Mouse (Mus musculus) E14TG2a.4 (cell line): ENCODE measurements around the gene Acsf3.

Experiments used
- CTCF ChIP-seq: conservative IDR thresholded peaks from 2 replicates; pipeline ENCODE4 v1.5.1; 2014; ENCODE audit warnings: low read length
- NANOG ChIP-seq: IDR thresholded peaks from 2 replicates; pipeline ENCODE4 v1.6.1; 2014; ENCODE audit warnings: borderline replicate concordance, low read length, mixed read lengths
- POU5F1 ChIP-seq: IDR thresholded peaks from 2 replicates; pipeline ENCODE4 v1.6.1; 2014; ENCODE audit warnings: low read length, borderline replicate concordance

- TF ChIP-seq CTCF = no peak
- no peak for TF ChIP-seq POU5F1
- TF ChIP-seq NANOG = no peak
Observed at GRCm38 (mm10) chr8:122854388-122854787, 79.1 kb downstream of the Acsf3 start.
